Mouse (Mus musculus) gastrocnemius, postnatal 36 days (tissue): Measurements from ENCODE around the gene Alox12. TPM values are rescaled to one million over a fixed set of nuclear protein-coding genes. Genes with fewer than 3 reads are reported as not detected.
A peak's percentile ranks its signal among the peaks of the same experiment; 100 is the strongest.

Source experiments
- DNase-seq, 2 experiments: peaks; one replicate each; pipeline ENCODE4 v3.0.0; 2022
- intact Hi-C: fragments of 180-260 bp; cut with DNase I; formaldehyde crosslinking; loops from one replicate; pipeline ENCODE4 v1.15.1; 2025
- total RNA-seq, 2 experiments: library from RNA; stranded (reverse); gene quantifications; 2 replicates each; pipeline ENCODE4 v1.2.3; 2021

Gene Alox12
- total RNA-seq, 2 experiments from 2014 or later = 0.82 to 1.2 TPM

GRCm38 (mm10) chr11:70242591-70242990 lies 12.6 kb downstream of the Alox12 start:
- intact Hi-C loops = no loop called here
- DNase-seq = no peak

GRCm38 (mm10) chr11:70239541-70240279 lies 15.4 kb downstream of the Alox12 start, which contains the start of the genes Gm21988 and Rnasek:
TSS of gene Gm21988 (minus strand) at chr11:70239830.
TSS of gene Rnasek (minus strand) at chr11:70239842.
- DNase-seq = peak; percentile 62 to 89
- intact Hi-C loops = no loop called here

GRCm38 (mm10) chr11:70238591-70239440 lies 16.3 kb downstream of the Alox12 start:
- peak in 1 of 2 experiments; percentile 22 for DNase-seq
- intact Hi-C loops = no loop called here

GRCm38 (mm10) chr11:70237457-70238167 lies 17.5 kb downstream of the Alox12 start, which contains the start of gene 0610010K14Rik:
TSS of gene 0610010K14Rik (minus strand) at chr11:70237914.
- DNase-seq = peak; percentile 97 to 98
- intact Hi-C loops = no loop called here

GRCm38 (mm10) chr11:70236717-70237116 lies 18.4 kb downstream of the Alox12 start:
- no peak for DNase-seq
- intact Hi-C loops = no loop called here

GRCm38 (mm10) chr11:70235254-70235900 lies 19.8 kb downstream of the Alox12 start:
- intact Hi-C loops = no loop called here
- no peak for DNase-seq

- no peak for DNase-seq
- intact Hi-C loops = loop anchor here (5.0 kb wide), 1 partner anchor 73 kb away; no protein-coding TSS in a partner anchor
These were observed 20.7 kb downstream of the Alox12 start for GRCm38 (mm10) chr11:70234497-70234896.

- intact Hi-C loops = loop anchor here (5.0 kb wide), 1 partner anchor 73 kb away; no protein-coding TSS in a partner anchor
These were observed 21.1 kb downstream of the Alox12 start for GRCm38 (mm10) chr11:70234037-70234436.

GRCm38 (mm10) chr11:70233016-70233415 lies 22.1 kb downstream of the Alox12 start:
- peak in 1 of 2 experiments; percentile 34 for DNase-seq
- intact Hi-C loops = loop anchor here (5.0 kb wide), 1 partner anchor 74 kb away; no protein-coding TSS in a partner anchor

More at GRCm38 (mm10) chr11:70234037-70234436, 21.1 kb downstream of the Alox12 start:
- peak; percentile 55 to 61 for DNase-seq

- intact Hi-C loops = loop anchor here (5.0 kb wide), 1 partner anchor 75 kb away; no protein-coding TSS in a partner anchor
These were observed 22.6 kb downstream of the Alox12 start for GRCm38 (mm10) chr11:70232546-70232945.

GRCm38 (mm10) chr11:70230239-70230727 lies 24.9 kb downstream of the Alox12 start:
- intact Hi-C loops = loop anchor here (5.0 kb wide), 1 partner anchor 77 kb away; no protein-coding TSS in a partner anchor
- peak; percentile 83 to 84 for DNase-seq

More at GRCm38 (mm10) chr11:70232546-70232945, 22.6 kb downstream of the Alox12 start:
- DNase-seq = peak in 1 of 2 experiments; percentile 74

- DNase-seq = no peak
- intact Hi-C loops = loop anchor here (5.0 kb wide), 1 partner anchor 78 kb away; no protein-coding TSS in a partner anchor
These were observed 25.7 kb downstream of the Alox12 start, which contains the start of gene Bcl6b for GRCm38 (mm10) chr11:70229260-70230010. TSS of gene Bcl6b (minus strand) at chr11:70229798.

GRCm38 (mm10) chr11:70228828-70229227 lies 26.3 kb downstream of the Alox12 start:
- intact Hi-C loops = no loop called here
- DNase-seq = peak; percentile 76 to 80

- DNase-seq = no peak
- intact Hi-C loops = no loop called here
These were observed 27.4 kb downstream of the Alox12 start for GRCm38 (mm10) chr11:70227661-70228245.

- intact Hi-C loops = no loop called here
- no peak for DNase-seq
These were observed 28.0 kb downstream of the Alox12 start for GRCm38 (mm10) chr11:70227126-70227525.

- intact Hi-C loops = no loop called here
These were observed 28.6 kb downstream of the Alox12 start for GRCm38 (mm10) chr11:70226602-70226890.

GRCm38 (mm10) chr11:70225798-70226601 lies 29.2 kb downstream of the Alox12 start:
- intact Hi-C loops = no loop called here
- DNase-seq = no peak

More at GRCm38 (mm10) chr11:70226602-70226890, 28.6 kb downstream of the Alox12 start:
- no peak for DNase-seq
